Mouse (Mus musculus): ENCODE measurements at regions not wholly inside any gene's neighbourhood (a gene's known extent, or its start where the extent isn't known, plus 50 kb on each side); places are given as distances from the start of the nearest gene placed in this dataset.

- no peaks in the 10 kb centered on the region for H3K79me2 ChIP-seq (replicated peaks; ENCODE audit: control insufficient read depth, insufficient read depth, low read length)
- WGBS, result 76% methylated on average over 8 of the region's 8 CpGs
These were observed 273.8 kb downstream of the Hivep2 start for GRCm38 (mm10) chr10:14239670-14240069.

GRCm38 (mm10) chr10:14234896-14235604 lies 269.2 kb downstream of the Hivep2 start:
- no peaks in the 10 kb centered on the region for H3K36me3 ChIP-seq (ENCODE audit: control insufficient read depth, insufficient read depth, low read length)
- no peak for DNase-seq
- 26% methylated on average over 10 of the region's 10 CpGs for WGBS
- intact Hi-C loops (cut with DNase I), result no loop called here
- H3K4me3 ChIP-seq, result no peak overlapping the region
- no peaks in the 10 kb centered on the region for H3K79me2 ChIP-seq (replicated peaks; ENCODE audit: control insufficient read depth, insufficient read depth, low read length)
- no peaks in the 10 kb centered on the region for H3K27me3 ChIP-seq (ENCODE audit: control insufficient read depth, insufficient read depth, low read length)
- no peak for TF ChIP-seq CTCF (IDR thresholded peaks at IDR 0.05)
- TF ChIP-seq POLR2A (IDR thresholded peaks at IDR 0.05; ENCODE audit: insufficient read depth, low read depth, low read length), result no peak
- no peak for TF ChIP-seq EP300 (IDR thresholded peaks at IDR 0.05; ENCODE audit: insufficient read depth, low read depth, low read length)
- no peak overlapping the region for H3K9ac ChIP-seq (ENCODE audit: low read depth, low read length)
- no peaks in the 10 kb centered on the region for H3K4me1 ChIP-seq (ENCODE audit: control insufficient read depth, insufficient read depth, low read length)
- H3K27ac ChIP-seq, result no peak overlapping the region

More at GRCm38 (mm10) chr10:14239670-14240069, 273.8 kb downstream of the Hivep2 start:
- no peaks in the 10 kb centered on the region for H3K4me1 ChIP-seq (ENCODE audit: control insufficient read depth, insufficient read depth, low read length)
- H3K36me3 ChIP-seq (ENCODE audit: control insufficient read depth, insufficient read depth, low read length), result no peaks in the 10 kb centered on the region
- no peak overlapping the region for H3K9ac ChIP-seq (ENCODE audit: low read depth, low read length)
- no peak for TF ChIP-seq POLR2A (IDR thresholded peaks at IDR 0.05; ENCODE audit: insufficient read depth, low read depth, low read length)
- no peak for TF ChIP-seq EP300 (IDR thresholded peaks at IDR 0.05; ENCODE audit: insufficient read depth, low read depth, low read length)
- no peak for TF ChIP-seq CTCF (IDR thresholded peaks at IDR 0.05)
- DNase-seq, result no peak
- no peak overlapping the region for H3K27ac ChIP-seq
- H3K27me3 ChIP-seq (ENCODE audit: control insufficient read depth, insufficient read depth, low read length), result no peaks in the 10 kb centered on the region
- no peak overlapping the region for H3K4me3 ChIP-seq
- intact Hi-C loops (cut with DNase I), result no loop called here

- TF ChIP-seq CTCF (IDR thresholded peaks at IDR 0.05) (no peak), POLR2A (IDR thresholded peaks at IDR 0.05; ENCODE audit: insufficient read depth, low read depth, low read length) (no peak), EP300 (IDR thresholded peaks at IDR 0.05; ENCODE audit: insufficient read depth, low read depth, low read length) (no peak)
These were observed 268.2 kb downstream of the Hivep2 start for GRCm38 (mm10) chr10:14234005-14234602.

DNA sequence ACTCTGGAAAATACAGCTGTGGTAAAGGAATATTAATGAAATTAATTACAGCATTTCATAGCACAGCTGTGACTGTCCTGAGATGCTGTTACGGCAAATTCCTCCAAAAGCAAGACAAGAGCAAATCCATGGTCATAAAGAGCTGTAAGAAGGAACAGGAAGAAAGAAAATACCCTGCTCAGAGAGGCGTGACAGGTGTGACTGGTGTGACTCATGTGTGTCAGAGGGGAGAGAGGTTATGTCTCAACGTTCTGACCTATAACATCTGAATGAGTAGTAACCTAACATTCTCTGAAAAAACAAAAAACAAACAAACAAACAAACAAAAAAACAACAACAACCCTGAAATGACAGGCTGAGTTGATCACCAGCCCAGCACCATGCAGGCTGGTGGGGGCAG lies 267.5 kb downstream of the Hivep2 start:
- intact Hi-C loops (cut with DNase I), result no loop called here
- Histone ChIP-seq H3K4me1 (ENCODE audit: control insufficient read depth, insufficient read depth, low read length) (no peaks in the 10 kb centered on the region), H3K36me3 (ENCODE audit: control insufficient read depth, insufficient read depth, low read length) (no peaks in the 10 kb centered on the region), H3K27ac (no peak overlapping the region), H3K4me3 (no peak overlapping the region), H3K27me3 (ENCODE audit: control insufficient read depth, insufficient read depth, low read length) (no peaks in the 10 kb centered on the region), H3K79me2 (replicated peaks; ENCODE audit: control insufficient read depth, insufficient read depth, low read length) (no peaks in the 10 kb centered on the region), H3K9ac (ENCODE audit: low read depth, low read length) (no peak overlapping the region)
- 68% methylated on average over 3 of the region's 3 CpGs for WGBS
- DNase-seq, result no peak
- TF ChIP-seq CTCF (IDR thresholded peaks at IDR 0.05) (no peak), EP300 (IDR thresholded peaks at IDR 0.05; ENCODE audit: insufficient read depth, low read depth, low read length) (no peak)

More at GRCm38 (mm10) chr10:14234005-14234602, 268.2 kb downstream of the Hivep2 start:
- no peak for DNase-seq
- intact Hi-C loops (cut with DNase I), result no loop called here
- Histone ChIP-seq H3K9ac (ENCODE audit: low read depth, low read length) (no peak overlapping the region), H3K27ac (no peak overlapping the region), H3K4me3 (no peak overlapping the region), H3K27me3 (ENCODE audit: control insufficient read depth, insufficient read depth, low read length) (no peaks in the 10 kb centered on the region), H3K36me3 (ENCODE audit: control insufficient read depth, insufficient read depth, low read length) (no peaks in the 10 kb centered on the region), H3K4me1 (ENCODE audit: control insufficient read depth, insufficient read depth, low read length) (no peaks in the 10 kb centered on the region), H3K79me2 (replicated peaks; ENCODE audit: control insufficient read depth, insufficient read depth, low read length) (no peaks in the 10 kb centered on the region)
- 69% methylated on average over 5 of the region's 5 CpGs for WGBS

- H3K27ac ChIP-seq, result no peak overlapping the region
- H3K9ac ChIP-seq (ENCODE audit: low read depth, low read length), result no peak overlapping the region
- H3K4me3 ChIP-seq, result no peak overlapping the region
- no peak for TF ChIP-seq POLR2A (IDR thresholded peaks at IDR 0.05; ENCODE audit: insufficient read depth, low read depth, low read length)
- TF ChIP-seq CTCF (IDR thresholded peaks at IDR 0.05), result no peak
- TF ChIP-seq EP300 (IDR thresholded peaks at IDR 0.05; ENCODE audit: insufficient read depth, low read depth, low read length), result no peak
- DNase-seq, result no peak
- intact Hi-C loops (cut with DNase I), result no loop called here
- 79% methylated on average over 1 of the region's 1 CpGs for WGBS
- no peaks in the 10 kb centered on the region for H3K4me1 ChIP-seq (ENCODE audit: control insufficient read depth, insufficient read depth, low read length)
- H3K27me3 ChIP-seq (ENCODE audit: control insufficient read depth, insufficient read depth, low read length), result no peaks in the 10 kb centered on the region
- H3K79me2 ChIP-seq (replicated peaks; ENCODE audit: control insufficient read depth, insufficient read depth, low read length), result no peaks in the 10 kb centered on the region
- H3K36me3 ChIP-seq (ENCODE audit: control insufficient read depth, insufficient read depth, low read length), result no peaks in the 10 kb centered on the region
These were observed 265.6 kb downstream of the Hivep2 start for GRCm38 (mm10) chr10:14231464-14231863.

DNA sequence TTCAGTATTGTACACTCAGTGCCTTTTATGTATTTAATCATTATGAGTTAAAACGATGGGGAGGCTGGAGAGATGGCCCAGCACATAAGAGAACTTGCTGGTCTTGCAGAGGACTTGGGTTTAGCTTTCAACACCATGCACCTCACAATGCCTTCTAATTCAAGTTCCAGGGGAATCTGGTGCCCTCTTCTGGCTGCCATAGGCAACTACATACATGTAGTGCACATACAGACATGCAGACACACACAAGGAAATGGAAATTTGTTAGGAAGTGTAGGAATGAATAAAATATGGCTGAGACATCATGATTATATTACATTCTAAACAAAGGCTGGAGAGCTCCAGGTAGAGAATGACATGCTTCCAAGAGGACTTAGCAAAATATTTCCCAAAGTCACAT lies 251.4 kb downstream of the Hivep2 start:
- Histone ChIP-seq H3K27ac (no peak overlapping the region), H3K36me3 (ENCODE audit: control insufficient read depth, insufficient read depth, low read length) (no peaks in the 10 kb centered on the region), H3K9ac (ENCODE audit: low read depth, low read length) (no peak overlapping the region), H3K4me1 (ENCODE audit: control insufficient read depth, insufficient read depth, low read length) (no peaks in the 10 kb centered on the region; the same call in 1 of the 2 replicates), H3K79me2 (replicated peaks; ENCODE audit: control insufficient read depth, insufficient read depth, low read length) (no peaks in the 10 kb centered on the region), H3K4me3 (no peak overlapping the region), H3K27me3 (ENCODE audit: control insufficient read depth, insufficient read depth, low read length) (no peaks in the 10 kb centered on the region)
- TF ChIP-seq POLR2A (IDR thresholded peaks at IDR 0.05; ENCODE audit: insufficient read depth, low read depth, low read length) (no peak), CTCF (IDR thresholded peaks at IDR 0.05) (no peak), EP300 (IDR thresholded peaks at IDR 0.05; ENCODE audit: insufficient read depth, low read depth, low read length) (no peak)
- intact Hi-C loops (cut with DNase I), result no loop called here
- no peak for DNase-seq
- 94% methylated on average over 1 of the region's 1 CpGs for WGBS
